Mouse (Mus musculus) v-Abl transformed pro-B cells (cell line): ENCODE data around the gene Gpr82.

Experiments
- in situ Hi-C, 2 experiments: fragments of 400-800 bp; cut with MboI; formaldehyde crosslinking; loops; one replicate each; pipeline ENCODE4 v1.15.1; 2025; ENCODE audit not compliant: unreplicated experiment in 2 of 2

Gpr82 gene

DNA sequence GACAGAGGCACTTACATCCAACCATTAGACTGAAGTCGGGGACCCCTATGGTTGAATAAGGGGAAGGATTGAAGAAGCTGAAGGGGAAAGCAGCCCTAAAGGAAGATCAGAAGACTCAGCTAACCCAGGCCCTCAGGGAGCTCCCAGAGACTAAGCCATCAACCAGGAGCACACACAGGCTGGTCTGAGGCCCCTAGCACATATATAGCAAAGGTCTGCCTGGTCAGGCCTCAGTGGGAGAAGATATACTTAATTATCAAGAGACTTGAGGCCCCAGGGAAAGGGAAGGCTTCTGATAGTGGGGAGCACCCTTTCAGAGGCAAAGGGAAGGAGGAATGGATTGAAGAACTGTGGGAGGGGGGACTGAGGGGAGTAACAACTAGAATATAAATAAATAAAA lies 25.4 kb downstream of the Gpr82 start:
- in situ Hi-C loops: loop anchor here (25.0 kb wide), 2 partner anchors 749 to 774 kb away; no protein-coding TSS in a partner anchor

GRCm38 (mm10) chrX:13688356-13688755 lies 27.2 kb downstream of the Gpr82 start:
- in situ Hi-C loops: loop anchor here (25.0 kb wide), 2 partner anchors 751 to 776 kb away; no protein-coding TSS in a partner anchor

- in situ Hi-C loops: loop anchor here (25.0 kb wide), 2 partner anchors 755 to 780 kb away; no protein-coding TSS in a partner anchor
These were observed 30.7 kb downstream of the Gpr82 start for GRCm38 (mm10) chrX:13691865-13692264.

DNA sequence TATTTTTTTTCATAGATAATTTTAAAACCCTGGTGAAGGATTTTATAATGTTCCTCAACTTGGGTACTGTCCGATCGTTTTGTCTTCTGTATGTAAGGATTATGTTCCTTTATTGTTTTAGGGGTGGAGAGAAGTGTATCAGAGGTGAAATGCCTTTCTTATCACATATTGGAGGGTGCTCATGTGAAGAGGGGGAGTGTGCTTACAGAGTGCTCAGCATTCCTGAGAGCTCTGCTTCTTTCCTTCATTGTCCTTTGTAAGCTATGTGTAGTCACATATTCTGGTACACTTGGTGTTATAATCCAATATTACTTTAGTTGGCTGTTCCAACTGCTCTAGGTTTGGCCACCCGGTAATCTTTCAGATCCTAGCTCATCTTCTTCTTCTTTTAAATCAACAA lies 39.5 kb downstream of the Gpr82 start:
- in situ Hi-C loops: no loop called here

GRCm38 (mm10) chrX:13705051-13705450 lies 43.9 kb downstream of the Gpr82 start:
- in situ Hi-C loops: no loop called here

DNA sequence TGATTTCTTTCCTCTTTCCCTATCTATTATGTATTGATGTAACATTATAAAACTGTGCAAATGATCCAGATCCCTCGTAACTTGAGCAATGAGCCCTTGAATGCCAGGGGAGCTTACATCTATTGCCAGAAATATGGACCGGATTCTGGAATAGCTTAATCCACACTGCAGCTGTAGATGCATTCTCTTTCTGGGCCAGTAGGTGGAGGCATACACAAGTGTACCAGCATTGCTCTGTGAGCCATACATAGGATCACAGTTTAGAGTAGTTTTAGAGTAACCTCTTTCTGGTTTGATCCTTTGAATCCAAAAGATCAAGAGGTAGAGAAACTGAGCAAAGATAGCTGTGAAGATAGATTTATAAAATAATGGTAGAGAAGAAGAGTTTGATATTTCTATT lies 49.0 kb downstream of the Gpr82 start:
- in situ Hi-C loops: no loop called here
